Mouse (Mus musculus): ENCODE data around the gene Naga. TPM values are rescaled to one million over a fixed set of nuclear protein-coding genes. Genes with fewer than 3 reads are reported as not detected.

Naga gene
- polyA plus RNA-seq, 1 experiment from 2014 or later = 47.8 TPM

DNA sequence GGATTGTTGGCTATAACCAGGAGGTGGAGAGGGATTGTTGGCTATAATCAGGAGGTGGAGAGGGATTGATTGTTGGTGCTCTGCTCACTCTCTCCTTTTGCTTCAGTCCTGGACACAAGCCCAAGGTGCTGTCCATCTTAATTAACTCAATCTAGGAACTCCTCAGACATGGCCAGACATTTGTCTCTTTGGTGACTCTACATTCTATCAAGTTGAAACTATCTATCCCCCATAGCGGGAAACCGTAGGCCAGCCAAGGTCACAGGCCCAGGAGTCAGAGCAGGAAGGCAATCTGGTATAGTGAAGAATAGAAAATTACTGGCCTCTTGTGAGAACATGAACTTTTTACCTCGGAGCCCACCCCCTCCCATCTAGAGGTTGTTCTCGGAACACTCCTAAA lies 23.5 kb upstream of the Naga start:
- Histone ChIP-seq H3K4me3 (ENCODE audit: low read length) (no peak overlapping the region), H3K4me1 (ENCODE audit: control insufficient read depth, insufficient read depth, low read length) (peaks cover 15% of the 10 kb centered on the region), H3K36me3 (ENCODE audit: control insufficient read depth, insufficient read depth) (no peaks in the 10 kb centered on the region), H3K27ac (ENCODE audit: low read length) (peak overlapping the region; percentile 34), H3K27me3 (ENCODE audit: control insufficient read depth, insufficient read depth, low read length) (no peaks in the 10 kb centered on the region), H3K4me2 (ENCODE audit: low read depth, low read length) (no peak overlapping the region), H3K9ac (ENCODE audit: low read length) (no peak overlapping the region), H3K9me3 (replicated peaks; ENCODE audit: control insufficient read depth, low read length) (no peaks in the 10 kb centered on the region)
- ATAC-seq (replicated peaks; ENCODE audit: extremely low read depth, insufficient read depth, low FRiP score) = peak; percentile 63
- 60% methylated on average over 3 of the region's 4 CpGs for WGBS

DNA sequence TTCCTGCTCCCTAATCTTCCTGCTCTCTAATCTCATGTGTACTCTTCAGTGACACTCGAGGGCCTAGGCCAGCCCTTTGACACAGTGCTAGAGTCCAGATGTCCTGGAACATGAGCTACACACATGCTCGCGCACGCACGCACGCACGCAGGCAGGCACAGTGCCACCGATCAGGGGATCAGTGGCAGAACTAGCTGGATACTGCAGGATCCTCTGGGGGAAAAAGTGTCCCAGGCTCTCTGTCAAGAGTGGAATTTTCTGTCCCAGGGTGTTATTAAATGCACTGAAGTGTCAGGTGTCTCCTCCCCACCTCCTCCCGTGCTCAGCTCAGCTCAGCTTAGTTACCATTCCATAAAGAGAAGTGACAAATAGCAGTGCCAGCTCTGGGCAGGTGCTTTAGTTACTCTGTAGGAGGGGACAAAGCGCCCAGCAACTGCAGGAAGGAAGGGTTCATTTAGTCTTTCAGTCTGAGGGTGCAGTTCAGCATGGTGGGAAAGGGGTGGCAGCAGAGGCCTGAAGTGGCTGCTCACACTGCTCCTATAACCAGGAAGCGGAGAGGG lies 22.8 kb upstream of the Naga start:
- Histone ChIP-seq H3K27me3 (ENCODE audit: control insufficient read depth, insufficient read depth, low read length) (no peaks in the 10 kb centered on the region), H3K36me3 (ENCODE audit: control insufficient read depth, insufficient read depth) (no peaks in the 10 kb centered on the region), H3K4me2 (ENCODE audit: low read depth, low read length) (no peak overlapping the region), H3K27ac (ENCODE audit: low read length) (peak overlapping the region; percentile 82), H3K9ac (ENCODE audit: low read length) (peak overlapping the region; percentile 35; the same call in 1 of the 2 replicates), H3K4me3 (ENCODE audit: low read length) (no peak overlapping the region), H3K4me1 (ENCODE audit: control insufficient read depth, insufficient read depth, low read length) (peaks cover 15% of the 10 kb centered on the region), H3K9me3 (replicated peaks; ENCODE audit: control insufficient read depth, low read length) (no peaks in the 10 kb centered on the region)
- ATAC-seq (replicated peaks; ENCODE audit: extremely low read depth, insufficient read depth, low FRiP score) = peak; percentile 80
- 65% methylated on average over 11 of the region's 11 CpGs for WGBS

DNA sequence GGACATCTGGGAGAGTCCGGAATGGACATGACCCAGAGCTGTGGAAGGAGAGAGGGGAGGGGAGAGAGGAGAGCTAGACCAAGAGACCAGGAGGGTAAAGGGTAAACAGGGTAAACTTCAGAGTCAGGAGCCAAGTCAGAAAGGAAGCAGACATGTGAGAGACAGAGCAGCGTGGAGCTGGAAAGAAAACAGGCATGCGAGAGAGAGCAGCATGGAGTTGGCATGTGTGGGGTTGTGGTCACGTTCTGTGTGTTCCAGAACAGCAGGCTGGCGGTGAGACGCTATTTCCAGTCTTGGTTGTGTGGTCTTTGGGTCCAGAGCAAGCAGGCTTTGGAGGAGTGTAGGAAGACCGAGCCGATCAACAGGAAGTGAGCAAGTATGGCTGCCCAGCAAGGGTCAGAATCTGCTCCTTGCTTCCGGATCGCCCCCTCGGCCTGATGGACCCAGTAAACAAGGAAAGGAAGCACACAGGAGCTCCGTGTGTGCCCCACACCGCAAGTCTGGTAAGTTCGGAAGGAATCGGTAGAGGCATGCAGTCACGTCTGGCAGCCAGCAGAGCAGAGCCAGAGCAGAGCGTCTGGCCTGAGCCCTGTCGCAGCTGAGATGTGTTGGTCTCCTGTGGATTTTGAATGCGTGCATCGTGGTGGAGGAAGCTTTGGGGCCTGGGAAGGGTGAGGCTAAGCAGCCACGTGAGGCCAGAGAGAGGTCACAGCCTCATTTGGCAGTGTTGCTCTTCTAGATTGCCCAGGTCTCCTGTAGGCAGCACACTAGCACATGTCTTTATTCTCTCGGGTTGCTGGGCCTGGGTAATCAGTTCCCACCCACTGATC lies 19.9 kb upstream of the Naga start:
- no peak for ATAC-seq (replicated peaks; ENCODE audit: extremely low read depth, insufficient read depth, low FRiP score)
- Histone ChIP-seq H3K4me2 (ENCODE audit: low read depth, low read length) (peak overlapping the region; percentile 29; the same call in 1 of the 2 replicates), H3K27me3 (ENCODE audit: control insufficient read depth, insufficient read depth, low read length) (no peaks in the 10 kb centered on the region), H3K4me3 (ENCODE audit: low read length) (no peak overlapping the region), H3K27ac (ENCODE audit: low read length) (peak overlapping the region; percentile 71), H3K36me3 (ENCODE audit: control insufficient read depth, insufficient read depth) (no peaks in the 10 kb centered on the region), H3K4me1 (ENCODE audit: control insufficient read depth, insufficient read depth, low read length) (peaks cover 18% of the 10 kb centered on the region), H3K9ac (ENCODE audit: low read length) (peak overlapping the region; percentile 37; the same call in 1 of the 2 replicates), H3K9me3 (replicated peaks; ENCODE audit: control insufficient read depth, low read length) (no peaks in the 10 kb centered on the region)
- WGBS = 46% methylated on average over 22 of the region's 22 CpGs

DNA sequence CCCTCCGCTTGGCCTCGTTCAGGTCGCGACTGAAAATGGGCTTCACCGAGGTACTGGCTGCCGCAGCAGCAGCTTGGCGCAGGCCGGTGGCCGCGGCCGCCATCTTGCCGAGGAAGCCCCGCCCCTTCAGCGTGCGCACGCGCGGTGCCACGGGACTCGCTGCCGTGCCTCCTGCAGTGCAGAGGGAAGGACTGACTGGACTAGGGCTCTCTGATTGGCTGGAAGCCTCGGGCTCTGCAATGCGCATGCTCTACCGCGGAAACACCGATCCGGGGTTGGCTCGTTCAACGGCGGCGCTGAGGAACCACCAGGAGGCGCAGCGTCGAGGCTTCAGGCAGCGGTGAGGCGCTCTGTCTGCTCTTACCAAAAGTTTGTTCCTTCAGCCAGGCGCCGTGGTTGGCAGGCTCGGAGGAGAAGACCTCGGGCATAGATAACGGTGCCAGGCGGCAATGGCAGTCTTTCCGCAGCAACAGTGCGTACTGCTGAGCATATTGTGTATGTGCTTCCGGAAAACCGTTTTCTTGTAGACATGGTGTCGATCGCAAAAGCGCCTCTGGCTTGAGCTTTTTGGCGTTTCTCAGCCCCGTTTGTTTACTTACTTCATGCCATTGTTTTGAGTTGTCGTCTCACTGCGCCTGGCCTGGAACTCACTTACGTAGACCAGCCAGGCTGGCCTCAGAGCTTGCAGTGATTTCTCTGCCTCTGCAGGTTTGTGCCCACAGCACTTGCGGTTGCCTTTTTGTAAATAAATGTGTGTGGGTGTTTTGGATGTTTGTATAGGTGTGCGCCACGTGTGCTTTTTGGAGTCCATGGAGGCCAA lies 15.6 kb upstream of the Naga start, which contains the start of gene Ndufa6:
Gene Ndufa6, minus strand, starts transcription at position 197 of the 820 bp plus-strand sequence.
- Histone ChIP-seq H3K4me2 (ENCODE audit: low read depth, low read length) (peak within 1 kb of the TSS; percentile 61), H3K4me1 (ENCODE audit: control insufficient read depth, insufficient read depth, low read length) (peaks cover 24% of the 10 kb centered on the region), H3K27me3 (ENCODE audit: control insufficient read depth, insufficient read depth, low read length) (no peaks in the 10 kb centered on the region), H3K36me3 (ENCODE audit: control insufficient read depth, insufficient read depth) (peaks cover 18% of the 10 kb centered on the region), H3K9ac (ENCODE audit: low read length) (peak within 1 kb of the TSS; percentile 96), H3K4me3 (ENCODE audit: low read length) (peak within 1 kb of the TSS; percentile 82), H3K27ac (ENCODE audit: low read length) (peak within 1 kb of the TSS; percentile 89), H3K9me3 (replicated peaks; ENCODE audit: control insufficient read depth, low read length) (no peaks in the 10 kb centered on the region)
- 2% methylated on average over 57 of the region's 57 CpGs for WGBS
- ATAC-seq (replicated peaks; ENCODE audit: extremely low read depth, insufficient read depth, low FRiP score) = peak; percentile 99

DNA sequence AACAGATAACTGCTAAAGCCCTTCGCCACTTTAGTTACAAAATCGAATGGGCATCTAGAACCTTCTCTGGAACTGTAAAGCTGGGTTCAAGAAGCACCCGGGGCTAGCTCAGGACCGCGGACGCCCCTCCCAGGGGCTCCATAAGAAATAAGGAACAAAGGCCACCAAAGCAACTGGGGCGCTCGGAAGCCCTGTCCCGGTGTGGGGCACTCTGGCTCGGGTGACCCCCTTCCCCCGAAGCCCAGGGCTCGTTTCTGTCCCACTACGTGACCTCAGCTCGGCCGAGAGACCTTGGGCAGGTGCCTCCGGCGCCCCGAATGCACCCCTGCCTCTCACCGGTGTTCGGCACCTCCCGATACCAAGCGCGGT lies 15.0 kb upstream of the Naga start:
- Histone ChIP-seq H3K27ac (ENCODE audit: low read length) (peak overlapping the region; percentile 89), H3K9me3 (replicated peaks; ENCODE audit: control insufficient read depth, low read length) (no peaks in the 10 kb centered on the region), H3K4me3 (ENCODE audit: low read length) (peak overlapping the region; percentile 82), H3K4me1 (ENCODE audit: control insufficient read depth, insufficient read depth, low read length) (peaks cover 20% of the 10 kb centered on the region), H3K4me2 (ENCODE audit: low read depth, low read length) (peak overlapping the region; percentile 61), H3K27me3 (ENCODE audit: control insufficient read depth, insufficient read depth, low read length) (no peaks in the 10 kb centered on the region), H3K36me3 (ENCODE audit: control insufficient read depth, insufficient read depth) (peaks cover 24% of the 10 kb centered on the region), H3K9ac (ENCODE audit: low read length) (peak overlapping the region; percentile 96)
- WGBS = under 1% methylated on average over 23 of the region's 23 CpGs
- peak; percentile 29 for ATAC-seq (replicated peaks; ENCODE audit: extremely low read depth, insufficient read depth, low FRiP score)

DNA sequence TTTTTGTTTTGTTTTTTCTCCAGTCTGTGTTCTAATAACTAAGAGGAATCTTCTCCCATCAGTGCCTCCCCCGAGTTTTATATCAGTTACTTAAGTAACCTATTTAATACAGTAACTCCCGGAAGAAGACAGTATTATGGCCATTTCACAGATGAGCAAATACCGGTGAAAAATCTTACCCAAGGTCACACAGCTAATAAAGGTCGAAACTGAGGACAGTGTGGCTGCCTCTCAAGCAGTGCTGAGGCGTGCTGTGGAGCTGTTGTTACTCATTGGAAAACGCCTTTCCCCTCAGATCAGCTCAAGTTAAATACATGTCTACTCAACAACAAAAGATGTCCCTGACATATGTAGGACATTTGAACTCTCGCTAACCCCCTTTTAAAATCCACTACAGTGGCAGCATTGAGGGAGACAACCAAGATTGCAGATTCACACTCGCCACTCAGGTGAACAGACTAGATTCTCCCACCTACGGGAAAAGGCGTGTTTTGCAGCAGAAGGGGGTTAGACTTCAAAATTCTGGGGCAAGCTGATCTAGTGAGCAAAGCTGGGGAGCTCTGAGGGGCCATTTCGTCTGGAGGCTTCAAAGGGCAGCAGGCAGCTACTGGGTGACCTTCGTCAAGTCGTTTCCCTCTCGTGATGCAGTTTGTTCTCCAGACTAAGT lies 14.5 kb upstream of the Naga start:
- H3K27me3 ChIP-seq (ENCODE audit: control insufficient read depth, insufficient read depth, low read length) = no peaks in the 10 kb centered on the region
- peak overlapping the region; percentile 89 for H3K27ac ChIP-seq (ENCODE audit: low read length)
- WGBS = 21% methylated on average over 14 of the region's 14 CpGs
- peak overlapping the region; percentile 61 for H3K4me2 ChIP-seq (ENCODE audit: low read depth, low read length)
- H3K9ac ChIP-seq (ENCODE audit: low read length) = peak overlapping the region; percentile 96
- peaks cover 18% of the 10 kb centered on the region for H3K4me1 ChIP-seq (ENCODE audit: control insufficient read depth, insufficient read depth, low read length)
- H3K9me3 ChIP-seq (replicated peaks; ENCODE audit: control insufficient read depth, low read length) = no peaks in the 10 kb centered on the region
- ATAC-seq (replicated peaks; ENCODE audit: extremely low read depth, insufficient read depth, low FRiP score) = no peak
- peak overlapping the region; percentile 82 for H3K4me3 ChIP-seq (ENCODE audit: low read length)
- peaks cover 29% of the 10 kb centered on the region for H3K36me3 ChIP-seq (ENCODE audit: control insufficient read depth, insufficient read depth)

DNA sequence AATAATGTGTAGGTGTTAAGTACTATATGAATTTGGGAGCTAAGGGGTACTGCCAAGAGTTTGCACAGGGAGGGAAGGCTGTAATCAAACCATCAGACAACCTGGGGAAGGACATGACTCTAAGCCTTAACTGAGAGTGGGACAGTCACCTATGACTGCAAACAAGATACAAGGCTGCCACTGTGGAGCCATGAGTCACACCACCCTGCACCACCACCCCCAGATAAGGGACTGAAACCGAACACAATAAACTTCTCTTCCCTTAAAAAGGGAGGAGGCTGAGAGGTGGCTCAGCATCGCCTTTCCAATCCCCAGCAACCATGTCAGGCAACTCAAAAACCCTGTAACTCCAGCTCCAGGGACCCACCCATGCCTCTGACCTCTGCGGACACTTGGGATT lies 12.8 kb upstream of the Naga start:
- peaks cover 29% of the 10 kb centered on the region for H3K4me1 ChIP-seq (ENCODE audit: control insufficient read depth, insufficient read depth, low read length)
- H3K4me3 ChIP-seq (ENCODE audit: low read length) = no peak overlapping the region
- no peak for ATAC-seq (replicated peaks; ENCODE audit: extremely low read depth, insufficient read depth, low FRiP score)
- H3K27ac ChIP-seq (ENCODE audit: low read length) = no peak overlapping the region
- no peaks in the 10 kb centered on the region for H3K9me3 ChIP-seq (replicated peaks; ENCODE audit: control insufficient read depth, low read length)
- H3K9ac ChIP-seq (ENCODE audit: low read length) = peak overlapping the region; percentile 42; the same call in 1 of the 2 replicates
- peaks cover 33% of the 10 kb centered on the region for H3K36me3 ChIP-seq (ENCODE audit: control insufficient read depth, insufficient read depth)
- H3K4me2 ChIP-seq (ENCODE audit: low read depth, low read length) = no peak overlapping the region
- no peaks in the 10 kb centered on the region for H3K27me3 ChIP-seq (ENCODE audit: control insufficient read depth, insufficient read depth, low read length)
- 42% methylated on average over 3 of the region's 3 CpGs for WGBS

DNA sequence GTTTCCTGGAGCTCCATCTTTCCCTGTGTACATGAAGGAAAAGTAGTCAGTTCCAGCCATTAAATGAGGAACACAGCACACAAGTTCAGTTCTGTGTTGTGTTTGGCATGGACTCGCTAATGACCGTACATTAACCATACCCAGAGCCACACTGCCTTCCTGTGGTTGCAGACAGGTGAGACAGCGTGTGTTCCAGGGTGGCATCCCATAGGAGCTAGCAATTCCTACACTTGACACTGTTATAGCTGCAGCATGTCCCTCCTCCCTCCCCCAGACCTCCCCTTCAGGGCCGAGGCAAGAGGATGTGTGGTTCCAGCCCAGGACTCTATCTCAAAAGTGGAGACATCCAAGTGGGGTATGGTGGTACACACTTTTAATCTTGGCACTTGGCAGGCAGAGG lies 11.6 kb upstream of the Naga start:
- Histone ChIP-seq H3K4me1 (ENCODE audit: control insufficient read depth, insufficient read depth, low read length) (peaks cover 29% of the 10 kb centered on the region), H3K27me3 (ENCODE audit: control insufficient read depth, insufficient read depth, low read length) (no peaks in the 10 kb centered on the region), H3K4me2 (ENCODE audit: low read depth, low read length) (no peak overlapping the region), H3K9me3 (replicated peaks; ENCODE audit: control insufficient read depth, low read length) (no peaks in the 10 kb centered on the region), H3K36me3 (ENCODE audit: control insufficient read depth, insufficient read depth) (peaks cover 33% of the 10 kb centered on the region), H3K4me3 (ENCODE audit: low read length) (no peak overlapping the region), H3K9ac (ENCODE audit: low read length) (no peak overlapping the region), H3K27ac (ENCODE audit: low read length) (no peak overlapping the region)
- WGBS = 78% methylated on average over 4 of the region's 4 CpGs
- ATAC-seq (replicated peaks; ENCODE audit: extremely low read depth, insufficient read depth, low FRiP score) = no peak
